Mouse (Mus musculus) liver, embryonic 16.5 days (tissue): ENCODE measurements around the gene Praf2. TPM values are rescaled to one million over a fixed set of nuclear protein-coding genes. Genes with fewer than 3 reads are reported as not detected.

Source experiments
- ATAC-seq: fragments of 200-750 bp; cut with Nextera tagmentation; 2 replicates; pipeline ENCODE4 v1.8.0; 2017; ENCODE audit warnings: low read depth, mild to moderate bottlenecking, moderate number of reproducible peaks, moderate library complexity
- H3K27ac ChIP-seq: fragments of 300-500 bp; sonication (generic); 2 replicates; pipeline ENCODE4 v1.5.1; 2014; ENCODE audit warnings: mild to moderate bottlenecking, low read length
- H3K27me3 ChIP-seq: fragments of 300-500 bp; sonication (generic); 2 replicates; pipeline ENCODE4 v1.6.1; 2014; ENCODE audit warnings: low read depth, low read length, mixed read lengths; ENCODE audit not compliant: control insufficient read depth, insufficient read depth
- H3K36me3 ChIP-seq: fragments of 300-500 bp; sonication (generic); 2 replicates; pipeline ENCODE4 v1.6.1; 2014; ENCODE audit warnings: mild to moderate bottlenecking; ENCODE audit not compliant: control insufficient read depth, insufficient read depth
- H3K4me1 ChIP-seq: fragments of 300-500 bp; sonication (generic); 2 replicates; pipeline ENCODE4 v1.6.1; 2014; ENCODE audit warnings: low read depth, low read length, mixed read lengths; ENCODE audit not compliant: control insufficient read depth
- H3K4me2 ChIP-seq: fragments of 300-500 bp; sonication (generic); 2 replicates; pipeline ENCODE4 v1.6.1; 2014; ENCODE audit warnings: low read depth, low read length, mixed read lengths
- H3K4me3 ChIP-seq: fragments of 300-500 bp; sonication (generic); 2 replicates; pipeline ENCODE4 v1.5.1; 2014; ENCODE audit warnings: low read depth, mild to moderate bottlenecking, low read length
- H3K9ac ChIP-seq: fragments of 300-500 bp; sonication (generic); 2 replicates; pipeline ENCODE4 v1.6.1; 2014; ENCODE audit warnings: low read depth, low read length
- H3K9me3 ChIP-seq: fragments of 300-500 bp; sonication (generic); replicated peaks from 2 replicates; pipeline ENCODE4 v1.6.1; 2016; ENCODE audit warnings: low read length; ENCODE audit not compliant: control insufficient read depth
- whole genome bisulfite sequencing: fragments of 180-500 bp; shearing (Covaris S2); extraction: QIAGEN DNeasy Blood & Tissue Kit; methylation state at CpG from one replicate; pipeline ENCODE4 v1.1.7; 2014; ENCODE audit not compliant: insufficient replicate concordance; 5-methylcytosine and 5-hydroxymethylcytosine counted together
- polyA plus RNA-seq: library from polyadenylated mRNA; unstranded; fragments of >200 nt; fragmentation: Nextera tagmentation; extraction: Ambion mirVana; gene quantifications from 2 replicates; pipeline ENCODE4 v1.2.1, GENCODE M21; 2015

The Praf2 gene
- polyA plus RNA-seq, 1 experiment from 2014 or later, result 6.0 TPM

GRCm38 (mm10) chrX:7725841-7726240, 2.4 kb upstream of the Praf2 start:
- no peak for ATAC-seq
- 73% methylated on average over 12 of the region's 12 CpGs for WGBS
- H3K27me3 ChIP-seq, result no peaks in the 10 kb centered on the region
- H3K36me3 ChIP-seq, result peaks cover 6% of the 10 kb centered on the region; the same call in 1 of the 2 replicates
- peaks cover 4% of the 10 kb centered on the region; the same call in 1 of the 2 replicates for H3K4me1 ChIP-seq
- no peak overlapping the region for H3K4me2 ChIP-seq
- H3K27ac ChIP-seq, result no peak overlapping the region
- H3K9me3 ChIP-seq, result no peaks in the 10 kb centered on the region
- H3K9ac ChIP-seq, result no peak overlapping the region
- H3K4me3 ChIP-seq, result no peak overlapping the region

DNA sequence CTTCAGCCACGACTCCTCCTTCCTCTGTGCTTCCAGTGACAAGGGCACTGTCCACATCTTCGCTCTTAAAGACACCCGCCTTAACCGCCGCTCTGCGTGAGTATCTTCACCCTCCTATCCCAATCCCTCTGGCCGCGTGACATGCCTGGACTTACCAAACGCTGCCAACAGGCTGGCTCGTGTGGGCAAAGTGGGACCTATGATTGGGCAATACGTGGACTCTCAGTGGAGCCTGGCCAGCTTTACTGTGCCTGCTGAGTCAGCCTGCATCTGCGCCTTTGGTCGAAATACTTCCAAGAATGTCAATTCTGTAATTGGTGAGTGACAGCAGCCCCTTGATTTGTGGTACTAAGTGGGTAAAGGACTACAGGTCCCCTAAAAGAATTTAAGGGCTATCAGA, 1.1 kb upstream of the Praf2 start:
- no peak overlapping the region for H3K4me2 ChIP-seq
- H3K36me3 ChIP-seq, result peaks cover 6% of the 10 kb centered on the region; the same call in 1 of the 2 replicates
- no peak overlapping the region for H3K9ac ChIP-seq
- H3K27ac ChIP-seq, result no peak overlapping the region
- H3K4me1 ChIP-seq, result peaks cover 4% of the 10 kb centered on the region; the same call in 1 of the 2 replicates
- H3K27me3 ChIP-seq, result no peaks in the 10 kb centered on the region
- WGBS, result 80% methylated on average over 13 of the region's 13 CpGs
- ATAC-seq, result no peak
- H3K9me3 ChIP-seq, result no peaks in the 10 kb centered on the region
- no peak overlapping the region for H3K4me3 ChIP-seq

GRCm38 (mm10) chrX:7728922-7729265, 655 bp downstream of the Praf2 start:
- ATAC-seq, result no peak
- H3K27ac ChIP-seq, result no peak overlapping the region

GRCm38 (mm10) chrX:7733571-7734156, 5.4 kb downstream of the Praf2 start:
- ATAC-seq, result peak; percentile 48; the same call in 1 of the 2 replicates
- Histone ChIP-seq H3K9me3 (no peaks in the 10 kb centered on the region), H3K9ac (peak overlapping the region; percentile 39; the same call in 1 of the 2 replicates), H3K27ac (no peak overlapping the region), H3K4me2 (peak overlapping the region; percentile 32; the same call in 1 of the 2 replicates), H3K4me3 (no peak overlapping the region), H3K36me3 (no peaks in the 10 kb centered on the region), H3K4me1 (no peaks in the 10 kb centered on the region; the same call in 1 of the 2 replicates), H3K27me3 (no peaks in the 10 kb centered on the region)
- 29% methylated on average over 26 of the region's 26 CpGs for WGBS

More at GRCm38 (mm10) chrX:7728922-7729265, 655 bp downstream of the Praf2 start:
- Histone ChIP-seq H3K9me3 (no peaks in the 10 kb centered on the region), H3K9ac (no peak overlapping the region), H3K4me1 (no peaks in the 10 kb centered on the region; the same call in 1 of the 2 replicates), H3K4me3 (peak overlapping the region; percentile 52), H3K36me3 (peaks cover 5% of the 10 kb centered on the region; the same call in 1 of the 2 replicates), H3K4me2 (peak overlapping the region; percentile 65), H3K27me3 (no peaks in the 10 kb centered on the region)
- WGBS, result 37% methylated on average over 4 of the region's 4 CpGs

DNA sequence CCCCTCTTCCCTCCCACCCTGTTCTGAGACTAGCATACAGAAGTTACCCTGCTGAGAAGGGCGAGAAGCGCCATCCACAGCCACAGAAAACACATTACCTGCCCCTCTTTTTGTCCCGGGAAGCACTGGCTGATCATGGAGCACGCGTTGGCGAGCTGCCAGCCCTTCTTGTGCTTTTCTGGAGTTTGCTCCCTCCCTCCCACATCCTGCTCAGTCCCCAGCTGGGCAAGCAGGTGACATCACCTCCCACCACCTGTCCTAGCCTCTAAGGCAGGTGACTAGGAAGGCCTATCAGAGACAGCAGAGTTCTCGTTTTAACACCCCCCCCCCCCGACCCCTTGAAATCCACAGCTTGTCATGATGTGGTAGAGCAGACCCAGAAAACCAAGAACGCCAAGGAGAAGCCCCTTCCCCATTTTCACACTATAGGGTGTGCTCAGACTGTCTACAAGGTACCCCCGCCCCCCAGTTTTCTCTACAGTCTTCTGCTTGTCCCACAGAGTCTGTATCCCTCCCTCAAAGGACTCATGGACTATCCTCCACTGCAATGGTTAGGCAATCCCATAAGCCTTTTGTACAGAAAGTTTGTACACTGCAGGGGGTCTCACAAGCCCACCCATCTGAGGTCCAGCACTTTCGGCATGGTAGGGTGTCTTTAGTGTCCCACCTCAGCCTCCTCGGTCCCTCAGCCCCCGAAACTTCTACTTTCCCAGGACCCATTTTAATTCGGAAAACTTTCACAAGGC, 11.3 kb downstream of the Praf2 start:
- H3K27ac ChIP-seq, result no peak overlapping the region
- peak; percentile 78 for ATAC-seq
- no peak overlapping the region for H3K4me3 ChIP-seq
- H3K4me1 ChIP-seq, result no peaks in the 10 kb centered on the region; the same call in 1 of the 2 replicates
- H3K4me2 ChIP-seq, result no peak overlapping the region
- H3K9me3 ChIP-seq, result no peaks in the 10 kb centered on the region
- no peaks in the 10 kb centered on the region for H3K36me3 ChIP-seq
- no peaks in the 10 kb centered on the region for H3K27me3 ChIP-seq
- WGBS, result 52% methylated on average over 14 of the region's 14 CpGs
- no peak overlapping the region for H3K9ac ChIP-seq

DNA sequence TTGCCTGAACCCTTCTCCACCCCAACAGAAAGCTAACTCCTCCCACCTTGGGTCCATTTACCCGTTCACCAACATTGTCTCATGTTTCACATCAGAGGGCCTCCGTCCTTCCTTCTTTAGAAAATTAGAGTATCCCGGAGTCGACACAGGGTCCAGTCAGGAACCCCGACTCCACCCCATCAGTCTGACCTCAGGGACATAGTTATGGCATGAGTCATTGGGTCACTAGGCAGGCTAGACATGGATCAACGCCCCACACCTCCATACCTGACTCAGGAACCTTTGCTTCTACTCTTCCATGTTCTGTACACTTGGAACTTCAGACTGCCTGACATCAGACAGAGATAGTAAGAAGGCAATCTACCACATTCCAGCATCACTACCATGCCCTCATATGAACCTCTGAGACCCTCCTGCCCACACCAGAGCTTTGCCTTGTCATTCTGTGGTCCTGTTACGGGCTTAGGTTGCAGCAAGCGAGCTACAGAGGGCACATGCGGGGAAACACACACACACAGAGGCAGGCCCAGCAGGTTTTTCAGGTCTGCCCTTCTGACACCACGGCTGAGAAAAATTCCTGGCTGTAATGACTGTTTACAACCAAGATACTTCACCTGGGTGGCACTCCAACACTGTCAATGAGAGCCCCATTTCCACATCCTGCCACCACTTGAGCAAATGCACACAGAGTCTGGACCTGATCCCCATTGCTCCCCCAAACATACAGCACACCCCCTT, 12.0 kb downstream of the Praf2 start:
- Histone ChIP-seq H3K27me3 (no peaks in the 10 kb centered on the region), H3K9me3 (no peaks in the 10 kb centered on the region), H3K9ac (no peak overlapping the region), H3K4me2 (no peak overlapping the region), H3K4me3 (no peak overlapping the region), H3K27ac (no peak overlapping the region), H3K4me1 (no peaks in the 10 kb centered on the region; the same call in 1 of the 2 replicates), H3K36me3 (no peaks in the 10 kb centered on the region)
- ATAC-seq, result peak; percentile 58
- 57% methylated on average over 10 of the region's 10 CpGs for WGBS

- peak overlapping the region; percentile 8; the same call in 1 of the 2 replicates for H3K4me3 ChIP-seq
- WGBS, result 44% methylated on average over 5 of the region's 5 CpGs
Measured at GRCm38 (mm10) chrX:7741103-7741502, 12.9 kb downstream of the Praf2 start.

GRCm38 (mm10) chrX:7743470-7743869, 15.2 kb downstream of the Praf2 start:
- no peaks in the 10 kb centered on the region for H3K9me3 ChIP-seq
- no peak overlapping the region for H3K4me2 ChIP-seq
- no peak for ATAC-seq
- no peaks in the 10 kb centered on the region for H3K36me3 ChIP-seq
- no peaks in the 10 kb centered on the region for H3K27me3 ChIP-seq
- no peak overlapping the region for H3K27ac ChIP-seq
- no peak overlapping the region for H3K9ac ChIP-seq
- no peaks in the 10 kb centered on the region; the same call in 1 of the 2 replicates for H3K4me1 ChIP-seq
- no peak overlapping the region for H3K4me3 ChIP-seq
- WGBS, result 47% methylated on average over 5 of the region's 5 CpGs

More at GRCm38 (mm10) chrX:7741103-7741502, 12.9 kb downstream of the Praf2 start:
- no peak for ATAC-seq
- Histone ChIP-seq H3K4me2 (no peak overlapping the region), H3K27ac (no peak overlapping the region), H3K4me1 (no peaks in the 10 kb centered on the region; the same call in 1 of the 2 replicates), H3K36me3 (no peaks in the 10 kb centered on the region), H3K9ac (no peak overlapping the region), H3K9me3 (no peaks in the 10 kb centered on the region), H3K27me3 (no peaks in the 10 kb centered on the region)
